Mouse (Mus musculus) CH12.LX (cell line): ENCODE data around the gene Phf23.

Experiments used
- CTCF ChIP-seq, 2 experiments: IDR thresholded peaks in 1 of 2; conservative IDR thresholded peaks in 1 of 2; 2 replicates each; pipeline ENCODE4 v1.5.1; 2011 to 2012; ENCODE audit warnings: low read depth in 2 of 2, low read length in 2 of 2, improper control_type of control experiment in 1 of 2, inconsistent platforms in 1 of 2, mild to moderate bottlenecking in 1 of 2, moderate library complexity in 1 of 2
- POLR2A ChIP-seq: IDR thresholded peaks from 2 replicates; pipeline ENCODE4 v1.6.1; 2011; ENCODE audit warnings: low read depth, mild to moderate bottlenecking, improper control_type of control experiment, low read length
- TCF12 ChIP-seq: IDR thresholded peaks from 2 replicates; pipeline ENCODE4 v1.6.1; 2014; ENCODE audit warnings: low read depth, mild to moderate bottlenecking, inconsistent platforms, low read length, improper control_type of control experiment
- USF1 ChIP-seq: IDR thresholded peaks from 2 replicates; pipeline ENCODE4 v1.6.1; 2014; ENCODE audit warnings: low read depth, mild to moderate bottlenecking, inconsistent platforms, low read length, improper control_type of control experiment
- USF2 ChIP-seq: conservative IDR thresholded peaks from 2 replicates; pipeline ENCODE4 v1.6.1; 2011; ENCODE audit warnings: low read depth, low read length, improper control_type of control experiment
- ZKSCAN1 ChIP-seq: IDR thresholded peaks from 2 replicates; pipeline ENCODE4 v1.6.1; 2012; ENCODE audit warnings: low read depth, inconsistent platforms, low read length, improper control_type of control experiment, borderline replicate concordance

DNA sequence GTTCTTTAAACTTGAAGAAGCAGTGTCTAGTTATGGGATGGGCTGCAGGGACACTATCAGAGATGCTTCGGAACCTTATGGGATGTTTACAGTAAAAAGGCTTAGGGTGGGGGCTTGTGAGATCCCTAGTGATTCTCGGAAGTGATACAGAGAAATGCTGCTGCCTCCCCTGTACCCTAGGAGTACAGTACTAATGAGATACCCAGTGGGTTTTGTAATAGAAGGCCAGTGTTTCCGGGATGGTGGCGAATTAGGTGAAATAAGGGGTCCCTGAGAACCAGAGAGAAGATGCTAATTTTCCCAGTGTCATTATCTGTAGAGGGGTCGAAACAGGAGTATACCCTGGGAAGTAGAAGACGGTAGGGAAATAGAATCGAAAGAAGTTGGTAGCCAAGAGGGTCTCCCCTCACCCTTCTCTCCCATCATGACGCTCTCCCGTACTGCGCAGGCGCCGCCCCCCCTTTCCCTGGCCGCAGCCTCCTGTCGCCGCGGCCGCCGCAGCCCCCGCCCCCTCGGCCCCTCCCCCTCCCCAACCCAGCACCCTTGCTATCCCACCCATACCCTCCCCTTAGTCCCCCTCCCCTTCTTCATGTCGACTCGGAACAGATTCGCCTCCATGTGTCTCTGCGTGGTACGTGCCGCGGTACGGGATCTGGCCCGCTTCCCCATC lies 28.0 kb downstream of the Phf23 start:
- TF ChIP-seq CTCF (conservative IDR thresholded peaks at IDR 0.05 in 1 of 2, IDR thresholded peaks at IDR 0.05 in 1 of 2; ENCODE audit: low read depth in 2 of 2, low read length in 2 of 2) (no peak), POLR2A (no peak), ZKSCAN1 (no peak), USF1 (no peak), TCF12 (no peak), USF2 (no peak)
